In genomic region chr13:8871314-8871962, GRCm38 (mm10) we compare ENCODE assay signal across 8 mouse cellular contexts. TPM values are rescaled to one million over a fixed set of nuclear protein-coding genes. Genes with fewer than 3 reads are reported as not detected.
A peak's percentile ranks its signal among the peaks of the same experiment; 100 is the strongest.
DNase-seq lines count a peak whose midpoint lies in the region; ATAC-seq and TF ChIP-seq lines count a peak whose summit lies in the region.

Wdr37 (minus strand) TSS chr13:8871909.

- WGBS in hindbrain, embryonic 11.5 days, result 2% methylated on average over 18 of the region's 18 CpGs
- 2% methylated on average over 18 of the region's 18 CpGs for WGBS in small intestine, adult 2 months

- H3K9ac ChIP-seq in hindbrain, embryonic 11.5 days (ENCODE audit: low read depth, low read length), result peak within 1 kb of the TSS; percentile 88

- TF ChIP-seq POLR2A in small intestine, adult 2 months (IDR thresholded peaks at IDR 0.05; ENCODE audit: low read depth, low read length), result no peak

- peak within 1 kb of the TSS; percentile 96 for H3K27ac ChIP-seq in hindbrain, embryonic 11.5 days (ENCODE audit: low read depth, low read length)
- H3K27ac ChIP-seq in left cerebral cortex, adult 2 months, result peak within 1 kb of the TSS; percentile 99
- H3K27ac ChIP-seq in small intestine, adult 2 months (ENCODE audit: insufficient read depth, low read depth, low read length), result peak within 1 kb of the TSS; percentile 99

- DNase-seq in kidney, adult 11 months, result peak; percentile 43
- no peak for DNase-seq in kidney, postnatal 4 days
- DNase-seq in cerebellum, adult 18-20 months, result peak; percentile 55 to 65
- peak; percentile 46 to 51 for DNase-seq in frontal cortex, postnatal 14 days (ENCODE audit: low spot score in 2 of 2)
- DNase-seq in hindbrain, embryonic 11.5 days (ENCODE audit: low spot score), result peak; percentile 35
- DNase-seq in left cerebral cortex, adult 2 months (ENCODE audit: extremely low spot score in 1 of 2, low spot score in 2 of 2), result peak; percentile 50 to 53

- no peaks in the 10 kb centered on the region for H3K36me3 ChIP-seq in hindbrain, embryonic 11.5 days (ENCODE audit: control insufficient read depth, insufficient read depth, low read length)
- 0 out of 2 replicates have a peak, but pooled peaks cover 1% of the 10 kb centered on the region for H3K36me3 ChIP-seq in small intestine, adult 2 months (ENCODE audit: control insufficient read depth, insufficient read depth, low read length)

- TF ChIP-seq CTCF in left cerebral cortex, adult 2 months (IDR thresholded peaks at IDR 0.05), result no peak
- no peak for TF ChIP-seq CTCF in small intestine, adult 2 months (IDR thresholded peaks at IDR 0.05; ENCODE audit: extremely low read depth, insufficient read length, insufficient replicate concordance, low read depth, low read length)

- no peaks in the 10 kb centered on the region for H3K27me3 ChIP-seq in hindbrain, embryonic 11.5 days (ENCODE audit: control insufficient read depth, insufficient read depth, low read length)
- H3K27me3 ChIP-seq in small intestine, adult 2 months (ENCODE audit: control insufficient read depth, insufficient read depth, low read length), result no peaks in the 10 kb centered on the region

- ATAC-seq in hindbrain, embryonic 11.5 days (ENCODE audit: low FRiP score), result peak; percentile 54
- peak; percentile 26; the same call in 1 of the 2 replicates for ATAC-seq in megakaryocyte progenitor cell, adult 5-6 weeks (replicated peaks; ENCODE audit: poor library complexity)

- H3K4me3 ChIP-seq in hindbrain, embryonic 11.5 days (ENCODE audit: low read depth, low read length), result peak within 1 kb of the TSS; percentile 89
- H3K4me3 ChIP-seq in left cerebral cortex, adult 2 months, result peak within 1 kb of the TSS; percentile 68
- peak within 1 kb of the TSS; percentile 90 for H3K4me3 ChIP-seq in small intestine, adult 2 months (ENCODE audit: low read depth, low read length)

- H3K9me3 ChIP-seq in hindbrain, embryonic 11.5 days (ENCODE audit: control insufficient read depth, low read length), result no peaks in the 10 kb centered on the region

- peak within 1 kb of the TSS; percentile 71 for H3K4me2 ChIP-seq in hindbrain, embryonic 11.5 days (replicated peaks; ENCODE audit: low read depth, low read length)

- no peaks in the 10 kb centered on the region for H3K4me1 ChIP-seq in hindbrain, embryonic 11.5 days (replicated peaks; ENCODE audit: control insufficient read depth, insufficient read depth, low read length)
- H3K4me1 ChIP-seq in small intestine, adult 2 months (ENCODE audit: control insufficient read depth, insufficient read depth, insufficient read length, low read length), result no peaks in the 10 kb centered on the region

- intact Hi-C loops in left cerebral cortex, adult 2 months (cut with DNase I), result loop anchor here (1.0 to 10.0 kb wide), 2 partner anchors 14 to 893 kb away; partner anchors contain the start of genes Idi1 and Zmynd11

RNA-seq across cellular contexts. Expression of gene Wdr37, which starts in this region (rescaled TPM):
- 48.2 and 54.0 TPM in 2 replicates for polyA plus RNA-seq in hindbrain, embryonic 11.5 days (2014; fragmentation: Nextera tagmentation; extraction: Ambion mirVana)
- total RNA-seq in left cerebral cortex, adult 2 months (2021), result 100 to 1,000 TPM in 1 of 2 experiments, 10 to 100 TPM in 1; 98.0 to 106 TPM
- total RNA-seq in megakaryocyte progenitor cell, adult 5-6 weeks (2015), result 19.4 and 20.0 TPM in 2 replicates
- 16.7 and 18.1 TPM in 2 replicates for total RNA-seq in megakaryocyte progenitor cell, adult 5-6 weeks (2017)
- polyA plus RNA-seq in small intestine, adult 2 months (2012; rRNA removed), result 4.5 and 10.7 TPM in 2 replicates

Comparison
In these comparisons a context has a peak if more than half of its experiments do, and no peak if none do; other contexts are left out.
1. RNA of gene Wdr37 (total RNA-seq): 98.0 to 106 TPM in left cerebral cortex, adult 2 months; 16.7 to 20.0 TPM in megakaryocyte progenitor cell, adult 5-6 weeks; every median in the first group is over 4 times any median in the second.
2. DNase-seq: peak in kidney, adult 11 months (single experiment), cerebellum, adult 18-20 months (2 of 2), frontal cortex, postnatal 14 days (2 of 2), hindbrain, embryonic 11.5 days (single experiment) and left cerebral cortex, adult 2 months (2 of 2); none in kidney, postnatal 4 days (0 of 2).
3. Peak in every context shown above with its lines, with median percentiles within 50 percentile points of each other: H3K27ac ChIP-seq and H3K4me3 ChIP-seq.